Mouse (Mus musculus) E14TG2a.4 (cell line): ENCODE measurements around the gene Atp9a.

Experiments used
- CTCF ChIP-seq: conservative IDR thresholded peaks from 2 replicates; pipeline ENCODE4 v1.5.1; 2014; ENCODE audit warnings: low read length
- NANOG ChIP-seq: IDR thresholded peaks from 2 replicates; pipeline ENCODE4 v1.6.1; 2014; ENCODE audit warnings: borderline replicate concordance, low read length, mixed read lengths
- POU5F1 ChIP-seq: IDR thresholded peaks from 2 replicates; pipeline ENCODE4 v1.6.1; 2014; ENCODE audit warnings: low read length, borderline replicate concordance

DNA sequence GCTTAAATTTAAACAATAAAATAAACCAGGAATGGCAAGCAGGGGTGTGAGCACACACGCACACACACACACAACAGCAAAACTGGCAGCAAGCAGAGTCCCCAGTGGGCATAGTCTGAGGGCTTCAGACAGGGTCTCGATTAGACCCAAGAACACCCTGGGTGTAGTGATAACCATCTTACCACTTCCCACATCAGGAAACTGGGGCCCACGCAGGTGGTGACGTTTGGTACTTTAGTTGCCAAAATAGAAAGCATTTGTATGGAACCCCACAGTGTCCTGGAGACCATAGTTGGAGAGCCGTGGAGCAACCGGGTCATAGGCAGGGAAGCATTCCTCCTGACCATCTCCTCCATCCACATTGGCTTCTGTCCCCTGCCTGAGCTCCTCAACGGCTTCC is 146.5 kb downstream of the Atp9a start:
- TF ChIP-seq CTCF: no peak
- TF ChIP-seq NANOG: no peak
- no peak for TF ChIP-seq POU5F1
